Mouse (Mus musculus) left cerebral cortex, adult 11 months (tissue): ENCODE measurements around the gene Gm17949.
A peak's percentile ranks its signal among the peaks of the same experiment; 100 is the strongest.

Experiments used
- DNase-seq: peaks from one replicate; pipeline ENCODE4 v3.0.0; 2022; ENCODE audit warnings: low spot score

Gene Gm17949

GRCm38 (mm10) chr17:56990115-56990746, 21.0 kb upstream of the Gm17949 start, which contains the start of gene Clpp:
Clpp (plus strand) TSS chr17:56990305.
- peak; percentile 92 for DNase-seq

- no peak for DNase-seq
Observed at GRCm38 (mm10) chr17:56990966-56991365, 20.3 kb upstream of the Gm17949 start.

GRCm38 (mm10) chr17:56995046-56995445, 16.2 kb upstream of the Gm17949 start:
- DNase-seq: no peak

- DNase-seq: no peak
Observed at GRCm38 (mm10) chr17:56996506-56996905, 14.8 kb upstream of the Gm17949 start.

- peak; percentile 94 for DNase-seq
Observed at GRCm38 (mm10) chr17:56997029-56997667, 14.1 kb upstream of the Gm17949 start, which contains the start of gene Alkbh7. Alkbh7 (plus strand) TSS chr17:56997339.

GRCm38 (mm10) chr17:56999414-56999813, 11.9 kb upstream of the Gm17949 start:
- DNase-seq: no peak

GRCm38 (mm10) chr17:56999968-57000609, 11.2 kb upstream of the Gm17949 start, which contains the start of gene Pspn:
Pspn (minus strand) TSS chr17:57000018.
- no peak for DNase-seq

GRCm38 (mm10) chr17:57001228-57001627, 10.0 kb upstream of the Gm17949 start:
- DNase-seq: no peak

- no peak for DNase-seq
Observed at GRCm38 (mm10) chr17:57003994-57004393, 7.3 kb upstream of the Gm17949 start.

- no peak for DNase-seq
Observed at GRCm38 (mm10) chr17:57007137-57007905, 3.9 kb upstream of the Gm17949 start.

- DNase-seq: no peak
Observed at GRCm38 (mm10) chr17:57010911-57011235, 396 bp upstream of the Gm17949 start.

- DNase-seq: no peak
Observed at GRCm38 (mm10) chr17:57012245-57012795, 1.1 kb downstream of the Gm17949 start.

GRCm38 (mm10) chr17:57019693-57020092, 8.4 kb downstream of the Gm17949 start:
- DNase-seq: no peak

GRCm38 (mm10) chr17:57020960-57021359, 9.7 kb downstream of the Gm17949 start:
- no peak for DNase-seq

GRCm38 (mm10) chr17:57027471-57027870, 16.2 kb downstream of the Gm17949 start:
- DNase-seq: no peak

GRCm38 (mm10) chr17:57029691-57030090, 18.4 kb downstream of the Gm17949 start:
- no peak for DNase-seq

GRCm38 (mm10) chr17:57030931-57031660, 19.8 kb downstream of the Gm17949 start, which contains the start of gene Khsrp:
Khsrp (minus strand) TSS chr17:57031522.
- DNase-seq: no peak

GRCm38 (mm10) chr17:57031661-57032420, 20.6 kb downstream of the Gm17949 start:
- DNase-seq: peak; percentile 100

GRCm38 (mm10) chr17:57032854-57033253, 21.6 kb downstream of the Gm17949 start:
- no peak for DNase-seq

GRCm38 (mm10) chr17:57038978-57039377, 27.7 kb downstream of the Gm17949 start:
- no peak for DNase-seq

- no peak for DNase-seq
Observed at GRCm38 (mm10) chr17:57041554-57041953, 30.3 kb downstream of the Gm17949 start, which contains the start of gene Slc25a41. Slc25a41 (minus strand) TSS chr17:57041654.
